Mouse (Mus musculus) erythroblast, embryonic 14.5 days (primary cell): Measurements from ENCODE around the gene Mybpc2.

Experiments used
- GATA1 ChIP-seq: IDR thresholded peaks from 2 replicates; pipeline ENCODE4 v1.6.1; 2012; ENCODE audit warnings: low read length, inconsistent platforms, mixed read lengths
- TAL1 ChIP-seq: IDR thresholded peaks from 3 replicates; pipeline ENCODE4 v1.6.1; 2012; ENCODE audit warnings: low read length, inconsistent platforms, mixed read lengths

- TF ChIP-seq GATA1: no peak
- TF ChIP-seq TAL1: no peak; the same call in 2 of the 3 replicates
These were observed 27.7 kb downstream of the Mybpc2 start for GRCm38 (mm10) chr7:44496771-44497109.
